Mouse (Mus musculus) spleen, postnatal 36 days (tissue): Measurements from ENCODE around the gene Ccdc142.
A peak's percentile ranks its signal among the peaks of the same experiment; 100 is the strongest.

Source experiments
- DNase-seq, 2 experiments: peaks; one replicate each; pipeline ENCODE4 v3.0.0; 2022; ENCODE audit warnings: low spot score in 2 of 2, mixed read lengths in 1 of 2

Gene Ccdc142

DNA sequence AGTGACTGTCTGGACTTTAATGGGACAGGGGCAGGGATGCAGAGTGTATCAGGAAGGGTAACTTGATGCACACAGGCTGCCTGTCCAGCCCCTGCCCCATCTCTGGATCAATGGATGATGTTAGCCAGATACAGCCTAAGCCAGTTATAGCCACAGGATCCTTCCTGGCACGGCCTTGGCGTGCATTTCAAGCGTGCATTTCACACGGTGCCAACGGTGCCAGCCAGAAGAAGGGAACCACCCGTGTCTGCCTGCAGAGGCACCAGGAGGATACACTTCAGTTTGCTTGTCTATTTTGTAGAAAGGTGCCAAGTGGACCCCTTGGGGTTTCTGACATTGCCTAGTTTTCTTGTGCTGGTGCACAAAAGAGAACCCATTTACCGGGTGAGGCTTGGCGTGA lies 38.6 kb downstream of the Ccdc142 start:
- DNase-seq = no peak

DNA sequence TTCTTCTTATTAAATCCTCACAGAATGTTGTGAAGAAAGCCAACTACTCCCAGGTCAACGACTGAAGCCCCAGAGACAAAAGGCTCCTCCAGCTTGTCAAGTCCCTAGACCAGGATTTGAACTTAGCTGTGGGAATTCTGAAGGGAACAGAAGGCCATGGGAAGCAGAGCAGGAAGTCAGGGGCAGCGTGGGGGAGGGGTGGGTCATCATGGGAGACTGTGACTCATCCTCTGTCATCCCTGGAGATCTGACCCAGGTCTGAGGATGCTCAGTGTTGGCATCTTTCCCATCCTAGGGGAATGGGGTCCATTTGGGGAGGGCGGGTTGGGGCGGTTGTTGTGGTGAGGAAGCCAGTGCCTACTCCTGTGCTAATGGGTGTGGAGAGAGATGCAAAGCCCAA lies 40.2 kb downstream of the Ccdc142 start:
- no peak for DNase-seq

DNA sequence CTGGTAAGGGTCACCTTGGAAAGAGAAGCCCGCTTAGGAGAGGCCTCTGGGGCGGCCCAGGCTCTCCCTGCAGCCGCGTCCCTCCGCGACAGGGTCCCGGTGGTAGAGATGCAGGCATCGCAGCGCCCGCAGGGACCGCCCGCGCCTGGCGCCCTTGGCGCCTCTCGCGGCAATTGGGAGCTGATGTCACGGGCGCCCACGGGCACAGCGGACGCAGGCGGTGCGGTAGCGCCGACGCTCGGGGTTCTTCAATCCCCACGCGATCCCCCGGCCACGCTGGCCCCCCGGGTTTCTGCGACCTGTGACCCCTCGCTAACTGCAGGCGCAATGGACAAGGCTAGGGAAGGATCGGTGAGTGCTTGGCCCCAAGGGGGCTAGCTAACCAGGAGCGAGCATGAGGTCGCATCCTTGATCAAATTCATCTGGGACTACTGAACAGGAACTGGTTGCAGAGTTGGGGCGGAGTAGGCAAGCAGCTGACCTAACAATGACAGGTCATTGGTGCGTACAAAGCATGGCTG lies 40.9 kb downstream of the Ccdc142 start:
- no peak for DNase-seq

DNA sequence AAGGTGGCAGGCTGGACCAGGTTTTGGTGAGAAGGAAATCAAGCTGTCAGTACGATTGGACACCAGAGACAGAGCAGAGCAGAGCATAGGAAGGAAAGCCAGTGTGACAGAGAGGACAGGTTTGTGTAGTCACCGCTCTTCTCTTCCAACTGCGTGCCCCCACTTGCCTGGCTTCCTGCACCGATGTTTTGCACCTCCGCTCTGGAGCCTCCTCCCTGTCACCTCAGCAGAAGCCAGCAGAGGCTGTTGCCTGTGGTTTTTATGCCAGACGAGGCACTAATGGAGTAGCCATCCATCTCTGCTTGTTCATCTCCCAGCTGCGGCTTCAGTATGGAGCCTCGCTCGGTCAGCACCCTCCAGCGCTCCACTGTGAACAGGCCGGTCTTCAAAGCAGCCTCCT lies 41.5 kb downstream of the Ccdc142 start:
- no peak for DNase-seq

DNA sequence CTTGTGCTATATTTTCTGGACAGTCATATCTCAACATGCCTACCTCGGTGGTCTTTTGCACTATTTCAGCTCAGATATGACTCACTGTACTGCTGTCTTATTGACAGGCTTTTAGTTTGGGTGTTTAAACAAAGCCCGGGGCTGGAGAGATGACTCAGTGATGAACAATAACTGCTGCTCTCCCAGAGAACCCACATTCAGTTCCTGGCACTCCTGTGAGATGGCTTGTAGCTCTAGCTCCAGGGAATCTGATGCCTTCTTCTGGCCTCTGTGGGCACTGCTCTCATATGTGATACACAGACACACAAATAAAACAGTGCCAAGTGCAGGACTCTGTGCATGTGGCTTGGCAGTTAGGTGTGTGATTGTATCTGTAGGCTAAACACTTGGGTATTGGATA lies 43.8 kb downstream of the Ccdc142 start:
- no peak for DNase-seq

DNA sequence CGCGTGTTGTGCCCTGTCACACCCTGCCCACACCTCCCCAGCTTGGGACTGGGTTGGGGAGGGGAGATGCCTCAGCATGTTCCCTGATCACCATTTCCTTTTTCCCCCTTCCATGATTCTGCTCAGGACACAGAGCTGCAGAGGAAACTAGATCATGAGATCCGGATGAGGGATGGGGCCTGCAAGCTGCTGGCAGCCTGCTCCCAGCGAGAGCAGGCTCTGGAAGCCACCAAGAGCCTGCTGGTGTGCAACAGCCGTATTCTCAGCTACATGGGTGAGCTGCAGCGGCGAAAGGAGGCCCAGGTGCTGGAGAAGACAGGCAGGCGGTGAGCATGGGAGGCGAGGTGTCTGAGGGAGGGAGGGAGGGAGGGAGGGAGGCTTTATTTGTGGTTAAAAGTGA lies 44.4 kb downstream of the Ccdc142 start:
- no peak for DNase-seq

DNA sequence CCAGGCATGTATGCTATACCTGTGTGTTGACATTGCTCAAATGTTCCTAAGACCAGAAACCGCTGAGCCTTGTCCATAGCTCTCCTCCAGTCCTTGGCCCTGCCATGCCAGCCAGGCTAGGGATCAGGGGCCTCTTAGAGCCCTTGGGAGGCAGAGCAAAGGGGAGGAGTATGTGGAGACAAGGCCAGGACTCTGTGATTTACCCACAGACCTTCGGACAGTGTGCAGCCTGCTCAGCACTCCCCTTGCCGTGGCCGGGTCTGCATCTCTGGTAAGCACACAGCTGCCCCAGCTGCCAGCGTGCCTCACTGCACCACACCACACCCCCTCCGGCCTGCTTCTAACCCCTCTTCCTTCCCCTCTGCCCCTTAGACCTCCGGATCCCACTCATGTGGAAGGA lies 45.9 kb downstream of the Ccdc142 start:
- DNase-seq = no peak

DNA sequence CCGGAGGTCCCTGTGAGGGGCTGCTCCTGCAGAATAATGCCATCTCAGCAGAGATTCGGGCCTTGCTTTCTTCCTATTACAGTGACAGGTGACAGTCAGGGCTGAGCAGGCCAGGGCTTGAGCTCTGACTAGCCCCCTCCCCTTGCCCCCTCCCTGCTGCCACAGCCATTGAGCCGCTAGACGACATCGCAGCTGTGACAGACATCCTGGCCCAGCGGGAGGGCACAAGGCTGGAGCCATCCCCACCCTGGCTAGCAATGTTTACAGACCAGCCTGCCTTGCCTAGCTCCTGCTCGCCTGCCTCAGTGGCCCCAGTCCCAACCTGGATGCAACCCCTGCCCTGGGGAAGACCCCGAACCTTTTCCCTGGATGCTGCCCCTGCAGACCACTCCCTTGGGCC lies 50.3 kb downstream of the Ccdc142 start:
- DNase-seq = no peak

DNA sequence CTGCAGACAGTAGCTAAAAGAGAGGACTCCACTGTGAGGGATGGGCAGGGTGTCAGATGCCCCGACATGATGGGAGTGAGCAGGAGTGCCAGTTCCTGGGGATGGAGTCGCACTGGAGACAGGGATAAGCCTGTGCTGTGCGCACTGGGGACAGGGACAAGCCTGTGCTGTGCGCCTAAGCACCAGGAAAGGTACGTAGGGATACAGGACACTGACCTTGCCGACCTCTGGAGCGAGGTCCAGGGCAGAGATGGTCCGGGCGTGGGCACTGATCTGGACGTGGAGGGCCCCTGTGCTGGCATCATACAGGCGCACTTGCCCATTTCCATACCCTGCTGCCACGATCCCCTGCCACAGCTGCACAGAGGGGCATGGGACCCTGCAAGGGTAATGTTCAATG lies 51.6 kb downstream of the Ccdc142 start:
- no peak for DNase-seq

DNA sequence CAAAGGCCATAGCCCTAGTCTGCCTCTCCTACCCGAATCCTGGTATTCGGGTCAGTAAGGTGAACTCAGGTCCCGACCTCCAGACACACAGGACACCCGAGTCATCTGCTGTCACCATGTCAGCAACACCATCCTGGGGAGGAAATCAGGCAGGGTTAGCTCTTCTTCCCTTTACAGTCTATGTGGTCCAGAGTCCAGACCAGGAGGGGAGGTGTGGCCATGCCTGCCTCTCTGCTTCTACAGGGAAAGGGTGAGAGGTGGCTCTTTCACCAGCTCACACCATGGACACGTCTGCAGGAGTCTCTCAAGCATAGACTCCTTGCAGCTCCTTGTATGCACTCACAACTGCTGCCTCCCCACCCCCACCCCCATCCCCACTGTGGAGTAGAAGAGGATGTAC lies 52.1 kb downstream of the Ccdc142 start:
- no peak for DNase-seq

DNA sequence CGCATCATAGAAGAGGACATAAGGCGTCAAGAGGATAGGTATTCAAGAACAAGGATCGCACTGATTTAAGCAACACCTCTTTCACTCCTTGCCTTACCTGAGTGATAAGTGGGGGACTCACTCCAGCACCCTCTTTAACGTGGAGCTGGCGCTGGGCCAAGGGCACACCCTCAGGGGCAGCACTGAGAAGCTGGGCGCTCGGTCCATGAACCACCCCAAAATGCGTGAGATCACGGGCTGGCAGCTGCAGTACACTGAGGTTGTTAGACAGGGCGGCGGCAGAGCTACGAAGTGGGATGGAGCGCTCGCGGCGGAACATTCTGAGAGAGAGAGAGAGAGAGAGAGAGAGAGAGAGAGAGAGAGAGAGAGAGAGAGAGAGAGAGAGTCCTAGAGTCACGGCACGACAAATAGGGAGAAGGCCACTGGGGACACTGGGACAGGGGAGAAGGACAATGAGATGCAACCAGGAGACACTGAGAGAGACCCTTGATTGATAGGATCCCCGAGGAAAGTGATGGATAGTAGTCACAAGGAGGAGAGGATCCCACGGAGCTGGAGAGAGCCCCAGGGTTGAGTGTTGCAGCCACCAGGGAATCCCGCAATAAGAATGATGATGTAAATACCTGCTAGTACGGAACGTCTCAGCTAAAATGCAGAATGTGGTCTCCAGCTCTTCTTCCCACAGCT lies 54.3 kb downstream of the Ccdc142 start:
- no peak for DNase-seq

DNA sequence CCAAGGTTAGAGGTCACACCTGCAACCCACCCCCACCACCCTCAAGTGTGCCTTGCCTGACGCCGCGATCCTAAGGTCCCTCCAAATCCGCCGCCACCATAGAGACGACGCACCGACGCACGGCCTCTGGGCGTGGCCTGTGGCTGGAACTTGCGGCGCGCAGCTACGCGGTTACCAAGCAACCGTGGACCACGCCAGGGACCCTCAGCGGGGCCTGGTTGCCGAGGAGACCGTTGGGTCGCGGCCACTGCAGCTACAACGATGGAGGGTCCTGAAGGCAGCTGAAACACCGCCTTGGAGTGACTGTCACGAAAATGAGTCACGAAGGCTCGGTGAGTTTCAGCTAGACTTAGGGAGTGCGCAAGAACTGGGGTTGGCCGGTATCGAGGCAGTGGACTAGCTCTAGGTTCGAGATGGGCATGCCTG lies 54.9 kb downstream of the Ccdc142 start, which contains the start of the genes Wdr54 and 1700003E16Rik:
Gene Wdr54, minus strand, starts transcription at position 139 of the 426 bp plus-strand sequence.
Gene 1700003E16Rik, plus strand, starts transcription at position 146 of the 426 bp plus-strand sequence.
- peak; percentile 28 to 41 for DNase-seq
